Mouse (Mus musculus) midbrain, embryonic 14.5 days (tissue): Measurements from ENCODE around the gene Mns1. TPM values are rescaled to one million over a fixed set of nuclear protein-coding genes. Genes with fewer than 3 reads are reported as not detected.
"Not testable (repeated sequence)": the region's sequence is repeated elsewhere in the genome, so short reads cannot be mapped to it uniquely, and the experiment has no call there.

Experiments used
- ATAC-seq: fragments of 200-750 bp; cut with Nextera tagmentation; 2 replicates; pipeline ENCODE4 v1.8.0; 2017; ENCODE audit warnings: moderate number of reproducible peaks, moderate library complexity; ENCODE audit not compliant: low FRiP score, low TSS enrichment
- DNase-seq: peaks from one replicate; pipeline ENCODE4 v3.0.0-alpha.2; 2015
- H3K27ac ChIP-seq: fragments of 300-500 bp; sonication (generic); replicated peaks from 2 replicates; pipeline ENCODE4 v1.5.1; 2014; ENCODE audit warnings: mild to moderate bottlenecking, low read depth, low read length, moderate library complexity
- H3K27me3 ChIP-seq: fragments of 300-500 bp; sonication (generic); 2 replicates; pipeline ENCODE4 v1.6.1; 2014; ENCODE audit warnings: low read length, control low read depth, mixed read lengths; ENCODE audit not compliant: control insufficient read depth, insufficient read depth
- H3K36me3 ChIP-seq: fragments of 300-500 bp; sonication (generic); 2 replicates; pipeline ENCODE4 v1.6.1; 2014; ENCODE audit warnings: low read length, control low read depth; ENCODE audit not compliant: control insufficient read depth, insufficient read depth
- H3K4me1 ChIP-seq: fragments of 300-500 bp; sonication (generic); 2 replicates; pipeline ENCODE4 v1.6.1; 2014; ENCODE audit warnings: mild to moderate bottlenecking, antibody characterized with exemption, low read length, control low read depth; ENCODE audit not compliant: control insufficient read depth, insufficient read depth
- H3K4me2 ChIP-seq: fragments of 300-500 bp; sonication (generic); 2 replicates; pipeline ENCODE4 v1.6.1; 2014; ENCODE audit warnings: mild to moderate bottlenecking, low read length, moderate library complexity
- H3K4me3 ChIP-seq: fragments of 300-500 bp; sonication (generic); replicated peaks from 2 replicates; pipeline ENCODE4 v1.5.1; 2014; ENCODE audit warnings: low read depth, low read length
- H3K9ac ChIP-seq: fragments of 300-500 bp; sonication (generic); replicated peaks from 2 replicates; pipeline ENCODE4 v1.6.1; 2014; ENCODE audit warnings: mild to moderate bottlenecking, low read length, moderate library complexity
- H3K9me3 ChIP-seq: fragments of 300-500 bp; sonication (generic); 2 replicates; pipeline ENCODE4 v1.6.1; 2016; ENCODE audit warnings: low read length, control low read depth, mixed read lengths; ENCODE audit not compliant: control insufficient read depth
- WGBS: fragments of 180-500 bp; shearing (Covaris S2); extraction: QIAGEN DNeasy Blood & Tissue Kit; methylation state at CpG from one replicate; pipeline ENCODE4 v1.1.7; 2014; 5-methylcytosine and 5-hydroxymethylcytosine counted together
- polyA plus RNA-seq: library from polyadenylated mRNA; unstranded; fragments of >200 nt; fragmentation: Nextera tagmentation; extraction: Ambion mirVana; gene quantifications from 2 replicates; pipeline ENCODE4 v1.2.1, GENCODE M21; 2014

Gene Mns1
- polyA plus RNA-seq, 1 experiment from 2014 or later = 10.3 TPM

- 80% methylated on average over 8 of the region's 8 CpGs for WGBS
- no peak overlapping the region for H3K27ac ChIP-seq
- no peak overlapping the region for H3K4me3 ChIP-seq
- no peak for DNase-seq
- peaks cover 3% of the 10 kb centered on the region; the same call in 1 of the 2 replicates for H3K36me3 ChIP-seq
- ATAC-seq = no peak
- H3K4me2 ChIP-seq = no peak overlapping the region
- H3K9me3 ChIP-seq = no peaks in the 10 kb centered on the region
- peaks cover 4% of the 10 kb centered on the region; the same call in 1 of the 2 replicates for H3K4me1 ChIP-seq
- H3K27me3 ChIP-seq = no peaks in the 10 kb centered on the region
- no peak overlapping the region for H3K9ac ChIP-seq
Measured at GRCm38 (mm10) chr9:72440948-72441926, 3.4 kb downstream of the Mns1 start.

GRCm38 (mm10) chr9:72441927-72442715 lies 4.3 kb downstream of the Mns1 start:
- 97% methylated on average over 10 of the region's 10 CpGs for WGBS
- Histone ChIP-seq H3K36me3 (peaks cover 5% of the 10 kb centered on the region; the same call in 1 of the 2 replicates), H3K27me3 (no peaks in the 10 kb centered on the region), H3K4me1 (peaks cover 4% of the 10 kb centered on the region; the same call in 1 of the 2 replicates), H3K4me3 (no peak overlapping the region), H3K27ac (no peak overlapping the region), H3K4me2 (no peak overlapping the region), H3K9ac (no peak overlapping the region), H3K9me3 (no peaks in the 10 kb centered on the region)
- no peak for ATAC-seq
- no peak for DNase-seq

DNA sequence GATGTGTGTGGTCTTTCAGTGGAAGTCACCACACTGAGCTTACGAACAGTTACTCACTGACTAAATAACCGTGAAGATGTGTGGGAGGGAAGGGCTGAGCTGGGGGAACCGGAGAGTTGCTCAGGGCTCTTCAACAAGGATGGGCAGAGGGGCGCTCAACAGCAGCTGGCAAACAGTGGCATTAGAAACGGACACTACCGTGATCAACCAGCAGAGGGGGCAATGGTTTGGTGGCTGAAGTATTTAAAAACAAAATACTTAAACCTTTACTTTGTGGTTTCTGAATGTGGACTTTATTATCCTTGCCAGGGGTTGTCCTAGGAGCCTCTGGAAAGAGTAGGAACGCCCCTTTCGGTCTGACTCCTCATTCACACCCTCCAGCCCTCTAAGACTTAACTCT lies 10.2 kb downstream of the Mns1 start:
- no peak overlapping the region for H3K4me2 ChIP-seq
- no peaks in the 10 kb centered on the region for H3K27me3 ChIP-seq
- H3K27ac ChIP-seq = no peak overlapping the region
- 51% methylated on average over 8 of the region's 8 CpGs for WGBS
- H3K4me3 ChIP-seq = no peak overlapping the region
- no peaks in the 10 kb centered on the region for H3K4me1 ChIP-seq
- no peak overlapping the region for H3K9ac ChIP-seq
- H3K36me3 ChIP-seq = peaks cover 12% of the 10 kb centered on the region; the same call in 1 of the 2 replicates
- no peaks in the 10 kb centered on the region for H3K9me3 ChIP-seq
- ATAC-seq = no peak
- DNase-seq = peak; percentile 73

DNA sequence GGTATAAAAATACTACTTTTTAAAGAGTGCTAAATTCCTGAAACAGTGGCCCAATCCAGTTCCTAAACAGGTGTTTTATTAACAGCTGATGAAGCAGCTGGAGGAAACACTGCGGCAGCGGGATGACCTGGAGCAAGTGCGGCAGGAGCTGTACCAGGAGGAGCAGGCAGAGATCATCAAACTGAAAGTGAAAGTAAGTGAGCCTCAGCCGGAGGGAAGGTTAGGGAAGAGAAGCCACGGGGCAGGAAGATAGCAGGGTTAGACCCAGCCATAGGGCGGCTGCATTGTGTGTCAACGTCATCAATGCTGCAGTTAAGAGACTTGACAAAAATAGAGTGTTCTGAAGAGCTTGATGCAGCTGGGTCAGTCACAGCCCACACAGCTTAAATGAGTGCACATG lies 11.6 kb downstream of the Mns1 start:
- Histone ChIP-seq H3K27me3 (no peaks in the 10 kb centered on the region), H3K4me1 (no peaks in the 10 kb centered on the region), H3K4me3 (no peak overlapping the region), H3K4me2 (no peak overlapping the region), H3K9me3 (no peaks in the 10 kb centered on the region), H3K27ac (no peak overlapping the region), H3K9ac (no peak overlapping the region), H3K36me3 (peaks cover 19% of the 10 kb centered on the region; the same call in 1 of the 2 replicates)
- DNase-seq (no peak), ATAC-seq (no peak)
- WGBS = 89% methylated on average over 7 of the region's 7 CpGs

GRCm38 (mm10) chr9:72449841-72450240 lies 12.0 kb downstream of the Mns1 start:
- DNase-seq = no peak
- Histone ChIP-seq H3K27me3 (no peaks in the 10 kb centered on the region), H3K4me1 (no peaks in the 10 kb centered on the region), H3K4me3 (no peak overlapping the region), H3K9ac (no peak overlapping the region), H3K27ac (no peak overlapping the region), H3K36me3 (peaks cover 20% of the 10 kb centered on the region; the same call in 1 of the 2 replicates), H3K9me3 (no peaks in the 10 kb centered on the region), H3K4me2 (no peak overlapping the region)
- no peak for ATAC-seq
- 96% methylated on average over 2 of the region's 2 CpGs for WGBS

- 94% methylated on average over 1 of the region's 1 CpGs for WGBS
- Histone ChIP-seq H3K27ac (no peak overlapping the region), H3K4me1 (no peaks in the 10 kb centered on the region), H3K27me3 (no peaks in the 10 kb centered on the region), H3K4me2 (no peak overlapping the region), H3K4me3 (no peak overlapping the region), H3K36me3 (peaks cover 20% of the 10 kb centered on the region; the same call in 1 of the 2 replicates), H3K9me3 (no peaks in the 10 kb centered on the region), H3K9ac (no peak overlapping the region)
- ATAC-seq (no peak), DNase-seq (no peak)
Measured at GRCm38 (mm10) chr9:72450363-72450762, 12.6 kb downstream of the Mns1 start.

DNA sequence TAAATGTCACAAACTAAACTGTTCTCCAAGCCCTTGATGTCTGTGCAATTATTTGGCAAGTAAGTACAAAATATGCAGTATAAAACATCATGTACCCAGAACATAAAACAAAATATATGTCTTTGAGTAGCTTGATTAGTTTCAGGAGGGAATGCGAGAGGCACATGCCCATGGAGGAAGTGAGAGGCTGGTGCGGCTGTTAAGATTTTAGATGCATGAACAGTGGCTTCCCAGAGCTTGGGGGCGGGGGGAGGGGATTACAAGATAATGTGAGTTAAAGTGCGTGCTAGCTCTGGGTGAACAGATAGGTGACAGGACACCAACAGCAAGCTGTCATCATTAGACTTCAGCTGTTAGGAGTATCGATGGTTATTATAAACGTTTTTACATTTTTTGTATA lies 13.3 kb downstream of the Mns1 start:
- H3K4me2 ChIP-seq = no peak overlapping the region
- no peaks in the 10 kb centered on the region for H3K9me3 ChIP-seq
- H3K27ac ChIP-seq = no peak overlapping the region
- no peaks in the 10 kb centered on the region for H3K4me1 ChIP-seq
- WGBS = 85% methylated on average over 6 of the region's 6 CpGs
- H3K9ac ChIP-seq = no peak overlapping the region
- no peaks in the 10 kb centered on the region for H3K27me3 ChIP-seq
- DNase-seq = no peak
- ATAC-seq = no peak
- H3K36me3 ChIP-seq = peaks cover 18% of the 10 kb centered on the region; the same call in 1 of the 2 replicates
- H3K4me3 ChIP-seq = no peak overlapping the region

- H3K27me3 ChIP-seq, H3K4me1 ChIP-seq, H3K27ac ChIP-seq, H3K4me2 ChIP-seq, H3K9ac ChIP-seq, H3K9me3 ChIP-seq, ATAC-seq, H3K4me3 ChIP-seq, DNase-seq: not testable (repeated sequence)
- H3K36me3 ChIP-seq = peaks cover 21% of the 10 kb centered on the region; the same call in 1 of the 2 replicates
Measured at GRCm38 (mm10) chr9:72454281-72454680, 16.5 kb downstream of the Mns1 start.
